Mouse (Mus musculus) retina, adult 2 months (tissue): ENCODE results near the gene Gm49630.
"Not testable (repeated sequence)": the region's sequence is repeated elsewhere in the genome, so short reads cannot be mapped to it uniquely, and the experiment has no call there.

ENCODE experiments used
- DNase-seq: peaks from one replicate; pipeline ENCODE4 v3.0.0-alpha.2; 2012; ENCODE audit warnings: low read depth, low spot score

The Gm49630 gene

DNA sequence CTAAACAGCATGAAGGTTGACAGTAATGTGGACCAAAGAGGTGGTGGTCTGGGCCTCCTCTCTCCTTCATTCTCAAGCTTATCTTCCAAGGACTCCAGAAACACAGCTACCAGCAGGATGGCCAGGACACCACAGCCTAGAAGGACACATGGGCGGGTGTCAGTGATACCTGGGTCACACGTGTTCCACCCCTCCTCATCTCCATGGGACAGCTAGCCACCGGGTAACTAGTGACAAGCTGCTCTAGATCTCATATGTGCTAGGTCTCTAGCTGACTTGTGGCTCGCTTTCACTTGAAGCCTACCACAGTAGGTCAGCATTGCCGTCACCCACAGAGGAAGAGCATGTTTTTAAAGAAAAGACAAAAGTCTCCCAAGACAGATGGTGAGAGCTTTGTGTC, at the start of gene Gm49630:
Gene Gm49630 (minus strand): TSS at position 101 of the 400 bp plus-strand sequence.
- DNase-seq: not testable (repeated sequence)

DNA sequence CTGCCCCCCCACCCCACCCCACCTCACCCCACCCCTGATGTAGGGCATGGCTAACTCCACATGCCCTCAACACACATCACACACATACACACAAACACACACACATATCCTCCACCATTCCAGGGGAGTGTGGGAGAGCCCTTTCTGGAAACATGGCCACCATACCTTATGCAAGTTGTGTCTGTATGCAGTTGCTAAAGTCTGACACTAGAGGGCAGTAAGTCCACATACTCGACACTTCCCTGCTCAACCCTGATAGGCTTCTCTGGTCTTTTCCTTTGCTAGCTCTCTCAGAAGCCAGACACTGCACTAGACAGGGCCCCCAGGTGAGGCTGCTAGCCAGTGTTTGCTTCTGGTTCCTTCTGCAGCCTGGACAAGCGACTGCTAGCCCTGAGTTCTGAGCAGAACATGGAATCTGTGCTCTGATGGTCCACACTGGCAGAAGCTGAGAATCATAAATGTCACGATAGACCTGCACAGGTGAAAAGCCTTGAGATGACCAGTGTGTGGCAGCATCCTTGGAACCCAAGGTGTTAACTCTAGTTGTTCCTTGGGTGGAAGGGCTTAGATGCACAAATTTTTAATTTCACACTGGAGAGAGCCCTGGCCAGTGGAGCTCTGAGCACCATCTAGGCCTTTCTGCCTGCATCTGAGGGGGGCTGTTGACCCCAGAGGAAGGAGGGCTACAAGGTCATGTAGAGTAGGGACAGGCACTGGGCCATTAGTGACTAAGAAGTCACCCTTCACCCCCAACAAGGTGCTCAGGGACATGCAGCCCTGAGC, 48.6 kb upstream of the Gm49630 start:
- DNase-seq: not testable (repeated sequence)

DNA sequence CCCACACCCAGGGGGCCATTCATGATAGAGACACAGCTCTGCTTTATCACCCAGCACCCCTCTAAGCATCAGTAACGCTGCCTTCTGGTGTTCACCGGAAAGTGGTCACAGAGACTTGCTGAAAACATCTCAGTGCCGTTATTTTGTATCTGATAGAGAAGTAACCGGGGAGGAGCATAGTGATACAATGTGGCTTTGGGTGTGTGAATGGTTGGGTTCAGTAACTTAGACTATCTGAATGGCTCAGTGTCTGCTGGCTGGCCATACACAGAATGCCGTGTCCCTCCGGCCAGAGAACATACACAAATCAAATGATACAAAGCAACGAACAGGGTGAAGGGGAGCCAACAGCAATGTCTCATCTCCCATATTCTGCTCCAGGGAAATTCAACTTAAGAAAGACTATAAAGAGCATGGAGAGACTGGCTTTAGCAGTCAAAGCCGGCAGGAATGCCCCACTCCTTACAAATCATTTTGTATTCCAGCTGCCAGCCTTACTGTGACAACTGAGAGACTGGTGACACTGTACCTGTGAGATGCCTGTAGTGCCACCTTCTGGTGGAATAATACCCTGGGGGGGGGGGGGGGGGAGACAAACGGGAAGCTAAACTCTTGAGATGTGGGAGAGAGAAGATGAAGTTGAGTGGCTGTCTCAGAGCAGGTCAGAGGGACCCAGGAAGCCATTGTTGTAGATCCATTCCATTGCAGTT, 43.0 kb upstream of the Gm49630 start:
- DNase-seq: not testable (repeated sequence)

DNA sequence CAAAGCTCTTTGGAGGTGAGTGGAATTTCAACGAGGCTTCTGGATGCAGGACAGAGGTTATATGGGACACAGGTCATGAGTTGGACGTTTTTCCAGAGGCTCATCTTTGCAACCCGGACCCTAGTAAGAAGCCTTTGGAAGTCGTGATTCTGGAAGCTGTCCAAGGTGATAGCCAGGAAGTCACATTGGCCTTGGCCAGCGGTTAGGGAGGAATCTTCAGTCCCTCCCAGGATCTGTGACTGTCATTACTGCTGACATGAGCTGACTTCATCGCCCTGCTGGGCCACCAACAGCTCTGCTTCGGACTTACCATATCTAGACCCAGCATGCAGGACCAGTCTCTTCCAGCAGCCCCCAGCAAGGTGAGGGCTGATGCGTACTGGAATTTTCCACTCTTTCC, 41.6 kb upstream of the Gm49630 start:
- not testable (repeated sequence) for DNase-seq

DNA sequence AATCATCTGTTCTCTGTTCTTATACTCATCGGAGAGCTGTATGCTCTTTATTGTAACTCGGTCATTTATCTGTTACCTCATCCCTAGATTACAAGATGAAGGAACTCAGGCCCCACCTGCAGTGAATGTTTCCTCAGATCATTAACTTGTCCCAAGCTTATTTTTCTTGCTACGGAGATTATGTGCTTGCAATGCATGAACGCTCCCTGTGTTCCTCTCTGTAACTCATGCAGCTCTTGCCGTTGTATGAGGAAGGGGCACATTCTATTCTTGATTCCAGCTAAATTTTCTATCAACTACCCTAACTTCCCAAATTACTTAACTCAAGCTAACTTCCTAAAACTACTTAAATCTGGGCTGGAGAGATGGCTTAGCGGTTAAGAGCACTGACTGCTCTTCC, 28.0 kb upstream of the Gm49630 start:
- not testable (repeated sequence) for DNase-seq

DNA sequence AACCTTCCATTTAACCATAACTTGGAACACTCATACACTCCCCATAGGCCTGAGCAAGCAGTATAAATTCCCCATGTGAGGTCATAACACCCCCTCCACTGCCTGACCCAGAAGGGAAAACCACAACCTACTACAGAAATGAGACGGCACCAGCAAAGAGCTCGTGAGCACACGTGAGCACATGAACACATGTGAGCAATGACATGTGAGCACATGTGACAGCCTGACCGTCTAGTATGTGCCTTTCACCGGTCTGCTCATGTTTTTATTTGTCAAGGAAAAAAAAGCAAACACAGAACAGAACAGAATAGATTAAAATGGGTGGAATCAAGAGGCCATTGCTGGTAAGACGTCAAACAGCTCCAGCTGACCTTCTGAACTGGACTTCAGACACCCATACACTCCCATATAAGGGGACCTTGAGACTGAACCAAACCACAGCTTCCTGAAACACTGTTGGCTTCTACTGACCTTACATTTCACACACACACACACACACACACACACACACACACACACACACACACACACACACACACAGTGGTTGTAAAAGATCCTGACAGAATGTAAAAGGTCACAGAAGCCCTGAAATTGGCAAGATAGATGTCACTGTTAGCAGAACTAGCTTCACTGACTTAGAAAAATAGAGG, 26.5 kb upstream of the Gm49630 start:
- not testable (repeated sequence) for DNase-seq

DNA sequence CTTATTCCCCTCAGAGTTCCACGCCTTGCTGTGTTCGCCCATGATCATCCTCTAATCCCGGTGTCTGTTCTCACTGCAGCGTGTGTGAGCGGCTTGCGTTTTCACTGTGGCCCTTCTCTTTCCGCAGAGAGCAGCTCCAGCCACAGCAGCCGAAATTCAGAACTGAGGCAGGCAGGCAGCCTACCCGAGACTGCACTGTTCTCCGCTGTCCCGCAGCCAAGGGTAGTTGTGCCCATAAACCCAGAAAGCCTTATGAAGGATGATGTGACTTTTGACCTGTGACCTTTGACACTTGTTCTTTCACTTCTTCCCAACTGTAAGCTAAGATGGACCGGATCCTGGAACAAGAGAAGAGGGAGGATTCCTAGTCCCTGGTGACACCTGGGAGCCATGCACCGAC, 25.3 kb upstream of the Gm49630 start:
- DNase-seq: not testable (repeated sequence)

DNA sequence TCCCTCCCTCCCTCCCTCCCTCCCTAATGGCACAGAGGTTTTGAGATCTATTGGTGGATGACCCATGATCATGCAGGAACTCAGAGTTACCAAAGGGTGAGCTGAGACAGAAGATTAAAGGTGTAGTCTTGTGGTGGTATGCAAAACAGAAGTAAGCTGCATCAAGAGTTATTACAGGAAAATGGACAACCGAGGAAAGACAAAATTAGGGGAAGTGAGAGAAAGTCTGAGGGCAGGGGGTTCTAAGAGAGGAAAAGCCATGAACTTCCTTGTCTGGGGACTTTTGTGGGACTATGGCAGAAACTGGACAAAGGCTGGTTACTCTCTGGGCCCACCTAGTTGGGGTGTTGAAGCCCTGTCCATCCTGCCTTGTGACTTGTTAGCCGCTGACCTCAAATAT, 24.5 kb upstream of the Gm49630 start:
- DNase-seq: not testable (repeated sequence)

DNA sequence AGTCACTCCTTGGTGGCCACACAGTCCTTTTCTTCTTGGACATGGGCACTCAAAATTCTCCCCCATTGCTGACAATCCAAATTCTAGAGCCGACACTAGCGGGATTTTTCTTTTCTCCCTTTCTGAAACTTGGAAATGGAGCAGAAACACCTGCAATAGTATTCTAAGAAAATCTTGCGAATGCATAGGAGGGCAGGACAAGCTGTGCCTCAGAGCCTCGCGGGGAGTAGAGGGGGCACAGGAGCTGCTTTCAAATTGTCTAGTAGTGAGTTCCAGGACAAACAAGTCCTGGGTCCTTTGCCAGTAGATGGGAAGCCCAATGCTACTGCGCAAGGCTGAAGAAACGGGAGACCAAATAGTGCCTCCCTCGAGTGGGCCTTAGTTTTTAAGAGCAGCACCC, 23.9 kb upstream of the Gm49630 start:
- DNase-seq: not testable (repeated sequence)

DNA sequence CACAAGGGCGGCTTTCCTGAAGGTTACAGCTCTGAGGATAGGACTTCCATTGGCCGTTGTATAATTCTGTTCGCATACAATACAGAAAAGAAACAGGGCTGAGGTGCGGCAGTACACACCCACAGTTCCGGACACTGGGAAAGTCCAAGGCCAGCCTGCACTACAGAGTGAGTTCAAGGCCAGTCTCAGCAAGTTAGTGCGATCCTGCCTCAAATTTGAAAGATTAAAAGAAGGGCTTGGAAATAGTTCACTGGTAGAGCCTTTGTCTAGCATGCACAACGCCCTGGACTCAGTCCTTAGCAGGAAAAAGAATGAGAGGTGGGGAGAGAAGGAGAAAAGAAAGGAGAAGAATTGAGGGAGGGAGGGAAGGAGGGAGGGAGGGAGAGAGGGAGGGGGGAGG, 23.3 kb upstream of the Gm49630 start:
- DNase-seq: not testable (repeated sequence)

DNA sequence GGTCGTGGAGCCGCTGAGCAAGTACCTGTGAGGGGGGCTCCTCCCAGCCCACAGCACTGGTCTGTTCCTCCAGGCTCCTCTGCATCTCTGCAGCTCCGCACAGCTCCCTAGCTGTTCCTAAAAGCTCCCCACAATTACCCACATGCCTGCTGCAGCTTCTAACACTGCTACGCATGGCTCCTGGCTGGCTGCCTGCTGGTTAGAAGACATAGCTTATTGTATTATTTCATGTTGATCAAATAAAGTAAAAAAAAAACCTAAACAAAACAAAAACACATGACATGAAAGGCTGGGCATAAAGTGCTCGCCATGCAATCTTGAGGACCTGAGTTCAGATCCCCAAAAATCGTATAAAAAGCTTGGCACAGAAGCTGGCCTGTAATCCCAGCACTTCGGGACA, 18.1 kb upstream of the Gm49630 start:
- DNase-seq: not testable (repeated sequence)

DNA sequence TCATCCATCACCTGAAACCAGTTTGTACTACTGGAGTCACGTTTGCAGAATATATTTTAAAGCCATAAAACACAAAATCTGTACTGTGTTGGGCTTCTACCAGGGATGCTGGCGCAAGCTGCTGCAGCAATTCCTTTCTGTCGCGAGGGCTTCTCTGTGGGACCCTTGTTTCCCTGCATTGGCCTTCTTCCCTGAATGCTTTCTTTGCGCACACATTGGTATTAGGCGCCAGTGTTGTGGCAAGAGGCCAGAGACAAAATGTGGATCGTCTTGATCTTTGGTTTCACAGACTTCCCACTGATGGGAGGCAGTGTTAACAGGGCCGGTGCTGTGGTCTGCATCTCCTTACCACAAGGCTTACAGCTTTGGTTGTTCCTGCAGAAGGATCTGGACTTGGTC, 17.2 kb upstream of the Gm49630 start:
- not testable (repeated sequence) for DNase-seq

DNA sequence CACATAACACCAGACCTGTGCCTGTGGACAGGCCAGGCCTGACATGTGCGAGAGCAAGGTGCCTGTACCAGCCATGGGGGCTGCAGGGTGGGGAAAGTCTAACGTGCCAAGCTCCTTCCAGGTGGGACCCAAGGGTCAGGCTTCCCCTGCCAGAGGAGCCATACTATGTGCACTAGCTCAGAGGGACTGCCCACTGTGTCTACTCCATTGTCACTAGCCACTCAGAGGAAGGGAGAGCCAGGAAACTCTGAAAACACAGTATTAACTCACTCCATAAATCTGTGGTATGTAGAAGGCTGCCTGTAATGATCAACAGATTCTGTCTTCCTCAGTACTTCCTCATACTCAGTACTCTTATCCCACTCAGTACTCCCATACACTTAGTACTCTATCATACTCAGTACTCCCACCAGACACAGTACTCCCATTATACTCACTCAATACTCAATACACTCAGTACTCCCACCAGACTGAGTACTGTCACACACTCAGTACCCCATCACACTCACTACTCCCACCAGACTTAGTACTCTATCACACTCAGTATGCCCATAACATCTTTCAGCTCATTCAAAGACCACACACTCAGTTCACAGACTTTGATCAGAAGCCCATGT, 16.7 kb upstream of the Gm49630 start:
- DNase-seq: not testable (repeated sequence)

DNA sequence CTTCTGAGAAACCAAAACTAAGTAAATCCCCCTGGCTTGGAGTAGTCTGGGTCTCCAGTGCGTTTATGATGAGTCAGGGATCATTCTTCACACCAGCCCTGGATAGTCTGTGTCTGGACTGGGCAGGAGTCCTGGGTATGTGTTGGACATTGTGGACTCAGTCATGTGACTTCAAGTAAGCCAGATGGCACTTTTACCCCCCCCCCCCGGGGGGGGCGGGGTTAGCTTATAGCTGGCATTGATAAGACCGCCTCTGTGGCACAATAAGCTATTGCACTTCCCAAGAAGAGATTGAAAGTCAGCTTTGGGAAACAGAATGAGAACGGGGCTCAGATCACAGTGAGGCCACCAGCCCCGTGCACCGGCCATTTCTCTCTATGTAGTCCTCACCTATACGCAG, 14.2 kb upstream of the Gm49630 start:
- not testable (repeated sequence) for DNase-seq

DNA sequence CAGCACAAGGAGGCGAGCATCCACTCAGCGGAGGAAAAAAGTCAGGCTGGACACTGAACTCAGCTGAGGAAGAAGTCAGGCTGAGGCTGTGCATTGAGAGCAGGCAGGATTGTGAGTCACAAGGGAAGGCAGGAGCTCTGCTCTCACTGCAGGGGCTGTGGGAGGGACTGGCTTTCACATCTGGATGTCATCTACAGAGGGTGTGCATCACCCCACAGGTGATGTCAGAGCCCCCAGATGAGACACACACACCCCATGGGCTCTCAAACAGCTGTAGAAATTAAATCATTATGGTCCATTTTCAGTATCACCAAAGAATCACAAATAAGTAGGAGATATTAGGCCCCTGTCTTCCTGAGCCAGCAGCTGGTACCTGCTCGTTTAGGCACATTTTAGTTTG, 13.6 kb upstream of the Gm49630 start, which contains the start of gene Unc93a2:
Gene Unc93a2 (minus strand): TSS at position 101 of the 400 bp plus-strand sequence.
- not testable (repeated sequence) for DNase-seq

DNA sequence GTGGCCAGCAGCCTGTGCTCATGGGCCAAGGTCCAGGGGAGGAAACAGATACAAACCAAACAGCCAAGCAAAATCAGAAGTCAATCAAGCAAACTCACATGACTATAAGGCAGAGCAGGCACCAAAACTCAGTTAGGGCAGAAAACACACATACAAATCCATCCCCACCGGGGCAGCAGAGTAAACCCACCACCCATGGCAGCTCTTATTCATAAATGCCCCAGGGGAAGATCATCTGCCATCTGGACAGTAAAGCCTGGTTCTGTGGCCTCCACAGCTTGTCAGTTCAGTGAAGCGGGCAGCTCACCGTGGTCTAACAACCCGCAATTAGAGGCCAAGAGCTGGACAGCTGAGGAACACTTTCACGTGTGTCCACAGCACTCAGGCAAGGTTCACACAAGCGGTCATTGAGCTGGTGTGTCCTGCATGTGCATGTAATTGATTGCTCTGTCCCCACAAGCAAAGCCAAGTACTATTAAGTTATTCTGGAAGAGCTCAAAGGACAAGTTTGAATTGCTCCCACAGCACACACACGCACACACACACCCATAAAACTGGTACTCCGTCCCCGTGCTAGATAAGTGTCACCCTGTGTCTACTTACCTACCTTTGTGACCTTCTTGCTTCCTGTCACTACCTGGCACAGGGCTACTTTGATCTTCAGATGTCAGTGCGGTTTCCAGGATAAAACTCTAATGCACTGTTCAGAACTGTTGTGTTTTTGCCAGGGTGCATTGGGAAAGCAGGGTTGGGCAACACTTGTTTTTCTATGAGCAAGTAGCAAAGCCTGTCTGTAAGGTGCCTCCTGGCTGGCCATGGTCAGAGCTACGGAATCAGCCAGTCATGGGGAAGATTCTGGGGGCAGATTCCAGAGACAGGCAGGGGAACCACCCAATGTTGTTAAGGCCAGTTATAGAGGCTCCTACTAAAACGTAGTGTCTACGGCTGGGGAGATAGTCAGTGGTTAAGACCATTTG, 11.7 kb upstream of the Gm49630 start:
- DNase-seq: not testable (repeated sequence)

DNA sequence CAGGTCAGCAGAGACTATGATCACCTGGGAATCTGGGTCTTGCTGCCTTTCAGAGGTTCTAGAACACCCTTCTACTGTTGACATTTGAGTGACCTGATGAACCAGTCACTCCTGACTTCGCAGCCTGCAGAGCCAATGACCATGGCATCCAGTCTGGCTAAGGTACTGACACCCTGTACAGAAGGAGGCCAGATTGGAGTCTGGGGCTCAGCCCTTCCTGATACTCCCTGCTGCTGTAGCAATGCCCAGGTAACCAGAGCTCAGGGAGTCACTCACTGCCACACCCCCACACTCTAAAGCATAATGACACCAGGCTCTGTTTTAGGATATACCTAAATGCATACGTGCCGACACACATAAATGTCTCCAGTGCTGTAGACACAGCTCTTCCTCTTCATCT, 10.9 kb upstream of the Gm49630 start:
- DNase-seq: not testable (repeated sequence)

DNA sequence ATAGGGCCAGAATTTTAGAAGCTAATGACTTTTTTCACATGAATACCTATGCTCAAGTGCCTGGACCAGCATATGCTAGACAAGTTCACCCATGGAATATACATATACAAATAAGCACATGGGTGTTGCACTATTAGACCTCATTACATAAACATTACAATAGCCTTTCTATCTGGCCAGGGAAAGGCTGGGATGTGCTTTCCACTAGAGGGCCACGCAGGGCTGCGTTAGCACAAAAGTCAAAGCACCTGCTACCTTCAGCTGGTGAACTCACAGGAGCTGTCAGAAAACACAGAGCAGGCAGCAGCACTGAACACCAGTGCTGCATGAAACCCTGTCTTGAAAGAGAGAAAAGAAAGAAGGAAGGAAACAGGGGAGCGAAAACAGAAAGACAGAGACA, 6.1 kb upstream of the Gm49630 start:
- not testable (repeated sequence) for DNase-seq

DNA sequence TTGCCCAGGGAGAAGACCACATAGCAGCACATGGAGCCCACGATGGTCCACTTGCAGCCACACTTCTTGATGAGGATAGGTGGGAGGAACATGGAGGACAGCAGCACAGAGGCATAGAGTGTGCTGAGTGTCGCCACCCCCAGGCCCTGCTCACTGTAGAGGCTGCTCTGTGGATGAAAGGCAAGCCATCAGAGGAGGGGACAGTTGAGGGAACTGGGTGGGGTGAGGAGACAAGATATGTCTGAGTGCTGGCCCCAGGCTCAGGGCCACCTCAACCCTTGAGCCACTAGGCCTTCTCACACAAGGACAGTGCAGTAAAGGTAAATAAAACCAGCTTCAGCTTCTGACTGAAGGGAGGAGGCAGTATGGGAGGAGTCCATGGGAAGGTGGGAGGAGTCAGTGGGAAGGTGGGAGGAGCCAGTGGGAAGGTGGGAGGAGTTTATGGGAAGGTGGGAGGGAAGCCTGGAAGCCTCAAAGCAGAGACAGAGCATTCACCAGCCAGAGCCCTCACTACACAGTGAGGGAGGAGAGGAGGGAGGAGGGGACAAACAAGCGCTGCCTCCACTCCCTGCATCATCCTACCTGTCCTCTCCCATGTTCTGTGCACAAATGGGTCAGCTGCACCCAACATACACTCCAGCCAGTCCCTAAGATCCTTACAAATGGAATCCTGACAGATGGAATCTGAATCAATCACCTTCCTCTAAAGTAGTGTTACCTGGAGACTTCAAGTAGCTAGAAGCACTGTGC, 5.3 kb upstream of the Gm49630 start:
- DNase-seq: not testable (repeated sequence)

DNA sequence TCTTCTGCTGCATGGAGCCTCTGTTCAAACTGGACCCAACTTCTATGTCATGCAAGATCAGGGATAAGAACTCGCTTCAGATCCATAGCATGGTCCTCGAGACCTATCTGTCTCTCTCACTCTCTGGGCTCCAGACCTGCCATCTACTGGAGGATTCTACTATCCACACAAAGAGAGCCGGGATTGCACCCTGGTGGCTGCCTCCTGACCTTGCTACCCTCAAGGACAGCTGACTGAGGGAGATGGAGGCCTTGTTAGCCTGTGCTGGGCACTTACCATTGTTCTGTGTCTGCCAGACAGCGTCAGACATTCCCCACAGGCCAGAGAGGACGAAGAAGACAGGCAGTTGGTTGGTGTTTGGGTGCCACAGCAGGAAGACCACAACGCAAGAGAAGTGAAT, 2.4 kb downstream of the Gm49630 start:
- DNase-seq: not testable (repeated sequence)
